Mouse (Mus musculus) ovary, adult 18-20 months (tissue): ENCODE measurements around the gene Dst.
A peak's percentile ranks its signal among the peaks of the same experiment; 100 is the strongest.

Source experiments
- DNase-seq: peaks from one replicate; pipeline ENCODE4 v3.0.0; 2022; ENCODE audit warnings: low spot score, mixed read lengths

Gene Dst

GRCm38 (mm10) chr1:34178022-34178727 is 270.1 kb downstream of the Dst start:
- no peak for DNase-seq

DNA sequence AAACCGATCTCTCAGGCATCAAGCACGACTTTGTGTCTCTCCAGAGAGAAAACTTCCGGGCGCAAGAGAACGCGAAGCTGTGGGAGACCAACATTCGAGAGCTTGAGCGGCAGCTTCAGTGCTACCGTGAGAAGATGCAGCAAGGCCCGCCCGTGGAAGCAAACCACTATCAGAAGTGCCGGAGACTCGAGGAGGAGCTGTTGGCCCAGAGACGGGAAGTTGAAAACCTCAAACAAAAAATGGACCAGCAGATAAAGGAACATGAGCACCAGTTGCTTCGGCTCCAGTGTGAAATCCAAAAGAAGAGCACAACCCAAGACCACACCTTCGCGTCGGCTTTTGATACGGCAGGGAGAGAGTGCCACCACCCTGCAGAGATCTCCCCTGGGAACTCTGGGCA is 271.7 kb downstream of the Dst start:
- no peak for DNase-seq

- no peak for DNase-seq
Observed at GRCm38 (mm10) chr1:34182406-34183249, 274.6 kb downstream of the Dst start.

DNA sequence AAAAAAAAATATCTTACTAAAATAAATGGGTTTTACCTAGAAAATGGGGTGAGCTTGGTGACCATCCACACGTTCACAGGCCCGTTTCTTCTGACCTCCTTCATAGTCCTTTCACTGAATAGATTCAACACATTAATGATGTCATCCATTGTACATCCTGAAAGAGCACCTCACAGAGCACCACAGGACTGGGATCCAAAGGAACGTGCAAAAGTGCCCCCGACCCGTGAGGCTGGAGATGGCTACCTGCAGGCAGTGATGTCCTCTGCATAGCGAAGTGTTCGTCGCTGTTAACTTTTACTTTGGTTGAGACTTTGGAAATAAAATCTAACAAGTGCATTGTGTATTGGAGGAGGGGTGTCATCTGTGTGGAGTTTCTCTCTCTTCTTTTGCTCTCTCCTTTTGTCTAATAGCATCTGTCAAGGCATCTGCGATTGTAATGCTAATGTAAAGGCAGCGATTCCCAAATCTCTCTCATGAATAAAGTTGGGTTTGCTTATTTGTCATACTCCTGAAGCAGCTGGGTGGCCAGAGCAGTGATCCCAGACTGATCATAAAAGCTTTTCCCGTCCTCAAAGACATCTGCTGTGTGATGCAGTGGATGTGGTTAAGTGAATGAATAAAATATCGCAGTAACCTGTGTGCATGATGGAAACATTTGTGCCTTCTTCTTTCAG is 275.4 kb downstream of the Dst start:
- DNase-seq: no peak

- DNase-seq: no peak
Observed at GRCm38 (mm10) chr1:34184266-34184665, 276.2 kb downstream of the Dst start.

GRCm38 (mm10) chr1:34186033-34186432 is 278.0 kb downstream of the Dst start:
- no peak for DNase-seq

- no peak for DNase-seq
Observed at GRCm38 (mm10) chr1:34187501-34187900, 279.5 kb downstream of the Dst start.

GRCm38 (mm10) chr1:34188721-34189236 is 280.8 kb downstream of the Dst start:
- no peak for DNase-seq

- DNase-seq: no peak
Observed at GRCm38 (mm10) chr1:34189318-34189717, 281.3 kb downstream of the Dst start.

- no peak for DNase-seq
Observed at GRCm38 (mm10) chr1:34189970-34190369, 281.9 kb downstream of the Dst start.

DNA sequence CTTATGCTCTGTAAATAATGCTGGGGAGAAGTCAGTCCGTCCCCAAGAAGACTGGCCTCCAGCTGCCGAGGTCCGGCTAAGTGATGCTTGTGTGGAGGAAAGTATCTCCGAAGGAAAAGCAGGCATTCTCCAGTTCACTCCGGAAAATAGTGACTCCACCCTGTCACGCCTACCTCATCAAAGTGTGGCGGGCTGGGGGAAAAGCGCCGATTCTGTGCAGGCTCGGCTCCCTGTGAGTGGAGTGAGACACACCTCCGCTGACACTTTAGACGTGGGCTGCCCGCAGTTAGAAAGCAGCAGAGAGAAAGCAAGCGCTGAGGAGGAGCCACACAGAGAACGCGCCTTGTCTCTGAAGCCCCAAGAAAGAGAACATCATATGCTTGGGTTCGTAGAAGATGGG is 284.1 kb downstream of the Dst start:
- no peak for DNase-seq

- DNase-seq: no peak
Observed at GRCm38 (mm10) chr1:34200791-34201190, 292.8 kb downstream of the Dst start.

DNA sequence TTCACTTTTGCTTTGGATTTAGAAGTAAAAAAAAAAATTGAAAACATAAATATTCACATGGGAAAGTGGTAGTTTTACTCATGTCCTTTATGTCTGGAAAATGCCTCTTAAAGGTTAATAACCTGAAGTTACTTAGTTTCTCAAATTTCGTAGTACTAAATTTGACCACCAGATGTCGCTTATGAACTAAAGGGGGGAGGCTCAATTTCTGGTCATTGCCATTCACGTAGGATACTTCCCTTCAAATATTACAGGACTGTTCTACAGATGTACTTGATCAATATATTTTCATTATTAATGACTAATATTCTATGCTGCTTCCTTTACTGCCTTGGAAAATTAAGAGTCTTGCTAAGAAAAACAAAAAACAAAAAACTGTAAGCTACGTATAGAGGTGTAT is 293.5 kb downstream of the Dst start:
- no peak for DNase-seq

DNA sequence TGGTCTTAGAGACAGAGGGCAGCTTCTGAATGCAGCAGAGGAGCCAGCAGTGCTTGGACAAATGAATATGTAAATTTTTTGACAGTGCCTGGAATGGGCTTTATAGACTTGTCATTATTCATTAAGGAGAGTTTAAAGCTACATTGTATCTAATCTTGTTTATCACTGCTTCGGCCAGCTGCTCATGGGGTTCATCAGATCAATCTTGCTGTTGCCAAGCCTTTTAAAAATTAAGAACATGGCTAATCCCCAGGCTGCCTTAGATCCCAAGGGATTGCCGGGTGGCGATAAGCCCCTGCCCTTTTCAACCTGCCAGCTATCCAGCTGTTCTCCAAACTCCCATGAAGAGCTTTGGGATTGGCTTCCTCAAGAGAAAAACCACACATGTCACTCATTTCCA is 303.7 kb downstream of the Dst start:
- no peak for DNase-seq

DNA sequence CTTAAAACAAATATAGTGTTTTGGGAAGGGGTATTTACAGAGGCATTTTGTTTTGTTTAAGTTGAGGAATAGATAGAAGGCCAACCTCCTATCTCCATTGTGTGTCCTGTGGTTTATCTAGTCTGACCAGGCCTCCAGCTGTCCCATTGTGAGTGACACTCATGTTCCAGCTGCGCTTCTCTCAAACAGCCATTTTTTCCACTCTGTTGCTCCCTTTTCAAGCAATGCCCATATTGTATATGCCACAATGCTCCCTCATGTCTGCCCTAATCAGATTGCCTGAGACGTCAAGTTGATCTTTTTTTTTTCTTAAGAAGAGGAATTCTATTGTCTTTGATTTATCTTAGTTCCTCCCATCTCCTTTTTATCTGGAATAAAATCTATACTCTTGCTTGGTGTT is 308.4 kb downstream of the Dst start:
- DNase-seq: no peak

DNA sequence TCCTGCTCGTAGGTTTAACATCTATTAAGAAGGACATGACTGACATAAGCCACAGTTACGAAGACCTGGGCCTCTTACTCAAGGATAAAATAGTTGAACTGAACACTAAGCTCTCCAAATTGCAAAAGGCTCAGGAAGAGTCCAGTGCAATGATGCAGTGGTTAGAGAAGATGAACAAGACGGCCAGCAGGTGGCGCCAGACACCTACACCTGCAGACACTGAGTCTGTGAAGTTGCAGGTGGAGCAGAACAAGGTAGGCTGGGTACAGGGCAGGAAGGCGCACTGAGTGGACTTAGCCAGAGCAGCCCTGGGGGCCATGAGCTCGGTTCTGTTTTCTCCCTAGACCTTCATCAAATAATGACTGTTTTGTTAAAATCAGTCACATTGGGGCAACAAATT is 310.3 kb downstream of the Dst start:
- peak; percentile 46 for DNase-seq

DNA sequence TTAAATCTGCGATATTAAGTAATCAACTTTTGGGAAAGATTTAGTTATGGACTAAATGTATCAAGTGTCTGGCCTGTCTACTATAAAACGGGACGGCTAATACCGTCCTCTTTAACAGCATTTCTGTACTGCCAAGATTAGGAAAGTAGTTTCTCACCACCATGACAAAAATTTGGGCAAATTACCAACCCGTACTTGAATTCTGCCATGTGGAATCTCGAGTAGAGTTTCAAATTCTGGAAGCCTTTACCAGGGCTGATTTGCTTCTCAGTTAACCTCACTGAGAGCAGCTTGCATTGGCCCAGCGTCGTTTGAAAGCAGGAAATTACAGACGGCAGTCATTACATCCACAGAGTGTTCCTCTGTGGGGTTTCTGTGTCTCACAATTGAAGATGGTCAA is 310.8 kb downstream of the Dst start:
- DNase-seq: no peak

DNA sequence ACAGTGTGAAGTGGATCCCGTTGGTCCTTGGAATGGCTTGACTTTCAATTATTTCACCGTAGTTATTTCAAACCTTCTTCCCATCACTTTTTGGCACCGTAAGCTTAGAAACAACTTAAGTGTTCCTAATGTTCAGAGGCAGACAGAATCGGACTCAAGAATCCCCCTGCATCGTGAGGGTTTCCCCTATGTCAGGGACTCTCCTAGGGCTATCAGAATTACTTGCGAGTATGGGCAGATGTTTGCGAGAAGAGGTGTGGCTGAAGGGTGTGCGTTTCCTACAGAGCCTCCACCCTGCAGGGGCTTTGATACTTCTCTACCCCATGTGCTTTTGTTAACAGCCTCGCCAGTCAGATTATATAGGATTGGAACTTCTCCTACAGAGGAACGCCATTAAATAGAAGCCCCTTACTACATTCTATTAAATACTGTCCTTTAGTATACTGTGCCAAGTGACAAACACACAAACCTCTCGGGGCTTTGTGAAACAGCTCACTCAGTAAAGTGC is 312.1 kb downstream of the Dst start:
- DNase-seq: no peak

- no peak for DNase-seq
Observed at GRCm38 (mm10) chr1:34223866-34224265, 315.8 kb downstream of the Dst start.

DNA sequence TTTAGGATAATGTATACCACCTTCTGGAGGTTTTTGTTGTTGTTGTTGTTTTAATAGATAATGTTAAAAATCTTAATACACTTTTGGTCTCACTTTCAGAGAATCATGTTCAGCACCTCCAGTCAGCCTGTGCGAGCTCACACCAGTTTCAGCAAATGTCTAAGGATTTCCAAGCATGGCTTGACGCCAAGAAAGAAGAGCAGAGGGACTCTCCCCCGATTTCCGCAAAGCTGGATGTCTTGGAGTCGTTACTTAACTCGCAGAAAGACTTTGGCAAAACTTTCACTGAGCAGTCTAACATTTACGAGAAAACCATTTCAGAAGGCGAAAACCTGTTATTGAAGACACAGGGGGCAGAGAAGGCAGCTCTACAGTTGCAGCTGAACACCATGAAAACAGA is 319.7 kb downstream of the Dst start:
- no peak for DNase-seq

DNA sequence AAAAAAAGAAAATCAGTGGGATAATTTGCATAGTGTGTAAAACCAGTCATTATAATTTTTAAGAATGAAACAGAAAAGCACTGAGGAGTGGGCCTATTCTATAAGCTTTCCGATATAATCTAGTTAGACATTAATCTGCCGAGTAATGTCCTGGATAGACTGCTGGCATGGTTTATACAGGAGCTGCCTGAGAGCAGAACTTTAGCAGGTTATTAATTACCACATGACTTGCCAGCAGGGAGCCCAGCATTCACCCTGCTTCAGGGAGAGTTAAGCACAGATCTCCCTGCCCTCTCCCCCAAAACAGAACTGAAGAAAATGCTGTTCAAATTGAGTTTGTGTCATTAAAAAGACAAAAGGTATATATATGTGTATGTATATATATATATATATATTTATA is 323.0 kb downstream of the Dst start:
- DNase-seq: no peak

DNA sequence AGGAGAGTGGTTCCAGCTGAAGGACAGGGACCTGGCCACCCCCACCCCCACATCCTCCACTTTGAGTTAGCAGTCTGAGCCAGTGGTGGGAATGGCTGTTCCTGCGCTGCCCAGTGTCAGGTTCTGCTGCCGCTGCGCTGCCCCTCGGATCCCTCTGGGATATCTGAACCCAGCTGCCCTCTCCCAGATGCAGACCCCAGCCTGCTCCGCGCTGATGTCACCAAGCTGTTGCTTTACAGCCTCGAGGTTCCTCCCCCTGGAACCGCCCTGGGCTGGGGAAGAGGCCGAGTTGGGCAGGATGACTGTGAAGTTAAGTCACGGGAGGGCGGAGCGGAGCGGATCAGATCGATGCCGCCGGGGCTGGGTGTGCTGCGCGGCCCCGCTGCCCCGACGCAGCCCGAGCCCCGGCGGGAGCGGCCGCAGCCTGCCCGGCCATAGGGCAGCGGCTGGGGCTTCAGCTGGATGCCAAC is 328.3 kb downstream of the Dst start:
- peak; percentile 69 for DNase-seq
